Mouse (Mus musculus) neural tube, embryonic 10.5 days (tissue): ENCODE results near the gene Dock8.

Source experiments
- DNase-seq: peaks from one replicate; pipeline ENCODE4 v3.0.0-alpha.2; 2017; ENCODE audit warnings: low spot score; ENCODE audit errors: extremely low spot score

The Dock8 gene

GRCm38 (mm10) chr19:25060375-25060774 lies 61.0 kb downstream of the Dock8 start:
- no peak for DNase-seq

- DNase-seq = no peak
These were observed 63.0 kb downstream of the Dock8 start for GRCm38 (mm10) chr19:25062188-25062856.

GRCm38 (mm10) chr19:25062857-25063240 lies 63.5 kb downstream of the Dock8 start:
- no peak for DNase-seq

GRCm38 (mm10) chr19:25066229-25066628 lies 66.9 kb downstream of the Dock8 start:
- no peak for DNase-seq

- DNase-seq = no peak
These were observed 69.2 kb downstream of the Dock8 start for GRCm38 (mm10) chr19:25068518-25068917.

- DNase-seq = no peak
These were observed 73.2 kb downstream of the Dock8 start for GRCm38 (mm10) chr19:25072521-25072920.

GRCm38 (mm10) chr19:25074741-25075140 lies 75.4 kb downstream of the Dock8 start:
- DNase-seq = no peak

- no peak for DNase-seq
These were observed 78.3 kb downstream of the Dock8 start for GRCm38 (mm10) chr19:25077636-25078035.

GRCm38 (mm10) chr19:25078130-25078529 lies 78.8 kb downstream of the Dock8 start:
- DNase-seq = no peak

GRCm38 (mm10) chr19:25080166-25080565 lies 80.8 kb downstream of the Dock8 start:
- DNase-seq = no peak

GRCm38 (mm10) chr19:25082839-25083238 lies 83.5 kb downstream of the Dock8 start:
- DNase-seq = no peak

- no peak for DNase-seq
These were observed 87.8 kb downstream of the Dock8 start for GRCm38 (mm10) chr19:25087181-25087580.

- no peak for DNase-seq
These were observed 90.4 kb downstream of the Dock8 start for GRCm38 (mm10) chr19:25089746-25090145.

GRCm38 (mm10) chr19:25095135-25095534 lies 95.8 kb downstream of the Dock8 start:
- no peak for DNase-seq

GRCm38 (mm10) chr19:25096316-25096715 lies 97.0 kb downstream of the Dock8 start:
- DNase-seq = no peak

- DNase-seq = no peak
These were observed 97.7 kb downstream of the Dock8 start for GRCm38 (mm10) chr19:25096986-25097385.

GRCm38 (mm10) chr19:25097506-25097905 lies 98.2 kb downstream of the Dock8 start:
- no peak for DNase-seq

GRCm38 (mm10) chr19:25097951-25098350 lies 98.6 kb downstream of the Dock8 start:
- no peak for DNase-seq

GRCm38 (mm10) chr19:25098941-25099340 lies 99.6 kb downstream of the Dock8 start:
- DNase-seq = no peak

GRCm38 (mm10) chr19:25105682-25106081 lies 106.3 kb downstream of the Dock8 start:
- no peak for DNase-seq

GRCm38 (mm10) chr19:25106315-25106714 lies 107.0 kb downstream of the Dock8 start:
- no peak for DNase-seq

GRCm38 (mm10) chr19:25107417-25107816 lies 108.1 kb downstream of the Dock8 start:
- no peak for DNase-seq

- no peak for DNase-seq
These were observed 112.4 kb downstream of the Dock8 start for GRCm38 (mm10) chr19:25111591-25112233.
